Mouse (Mus musculus) embryonic facial prominence, embryonic 11.5 days (tissue): ENCODE data around the gene Olfr1513. TPM values are rescaled to one million over a fixed set of nuclear protein-coding genes. Genes with fewer than 3 reads are reported as not detected.

ENCODE experiments used
- ATAC-seq: fragments of 200-750 bp; cut with Nextera tagmentation; replicated peaks from 2 replicates; pipeline ENCODE4 v1.8.0; 2017; ENCODE audit warnings: low read depth; ENCODE audit not compliant: insufficient number of reproducible peaks, low FRiP score, low TSS enrichment
- DNase-seq: peaks from one replicate; pipeline ENCODE4 v3.0.0-alpha.2; 2015; ENCODE audit warnings: low spot score
- H3K27ac ChIP-seq: fragments of 300-500 bp; sonication (generic); replicated peaks from 2 replicates; pipeline ENCODE4 v1.5.1; 2014; ENCODE audit warnings: mild to moderate bottlenecking, low read depth, low read length, control low read depth
- H3K27me3 ChIP-seq: fragments of 300-500 bp; sonication (generic); 2 replicates; pipeline ENCODE4 v1.6.1; 2014; ENCODE audit warnings: mild to moderate bottlenecking, low read length, moderate library complexity, mixed read lengths; ENCODE audit not compliant: control insufficient read depth, insufficient read depth
- H3K36me3 ChIP-seq: fragments of 300-500 bp; sonication (generic); replicated peaks from 2 replicates; pipeline ENCODE4 v1.6.1; 2014; ENCODE audit warnings: low read depth, mild to moderate bottlenecking, low read length, moderate library complexity, mixed read lengths; ENCODE audit not compliant: control insufficient read depth, insufficient read depth
- H3K4me1 ChIP-seq: fragments of 300-500 bp; sonication (generic); 2 replicates; pipeline ENCODE4 v1.6.1; 2014; ENCODE audit warnings: low read length, mixed read lengths; ENCODE audit not compliant: control insufficient read depth, insufficient read depth
- H3K4me2 ChIP-seq: fragments of 300-500 bp; sonication (generic); 2 replicates; pipeline ENCODE4 v1.6.1; 2014; ENCODE audit warnings: low read depth, mild to moderate bottlenecking, control low read depth, low read length, moderate library complexity
- H3K4me3 ChIP-seq: fragments of 300-500 bp; sonication (generic); 2 replicates; pipeline ENCODE4 v1.5.1; 2014; ENCODE audit warnings: low read depth, low read length, control low read depth
- H3K9ac ChIP-seq: fragments of 300-500 bp; sonication (generic); replicated peaks from 2 replicates; pipeline ENCODE4 v1.6.1; 2014; ENCODE audit warnings: mild to moderate bottlenecking, control low read depth, low read length
- H3K9me3 ChIP-seq: fragments of 300-500 bp; sonication (generic); replicated peaks from 2 replicates; pipeline ENCODE4 v1.6.1; 2016; ENCODE audit warnings: mild to moderate bottlenecking, low read length, inconsistent platforms, mixed read lengths; ENCODE audit not compliant: control insufficient read depth
- WGBS: fragments of 180-500 bp; shearing (Covaris S2); extraction: QIAGEN DNeasy Blood & Tissue Kit; methylation state at CpG from one replicate; pipeline ENCODE4 v1.1.7; 2014; 5-methylcytosine and 5-hydroxymethylcytosine counted together
- polyA plus RNA-seq: library from polyadenylated mRNA; unstranded; fragments of >200 nt; fragmentation: Nextera tagmentation; extraction: Ambion mirVana; gene quantifications from 2 replicates; pipeline ENCODE4 v1.2.1, GENCODE M21; 2014

Gene Olfr1513
- polyA plus RNA-seq, 1 experiment from 2014 or later, result not detected

- Histone ChIP-seq H3K9me3 (no peaks in the 10 kb centered on the region), H3K36me3 (no peaks in the 10 kb centered on the region), H3K4me3 (no peak overlapping the region), H3K4me1 (no peaks in the 10 kb centered on the region), H3K27ac (no peak overlapping the region), H3K4me2 (no peak overlapping the region), H3K9ac (no peak overlapping the region), H3K27me3 (no peaks in the 10 kb centered on the region)
- WGBS, result 11% methylated on average over 4 of the region's 4 CpGs
- DNase-seq (peak; percentile 31), ATAC-seq (no peak)
These were observed 25.0 kb downstream of the Olfr1513 start for GRCm38 (mm10) chr14:52331069-52331750.

DNA sequence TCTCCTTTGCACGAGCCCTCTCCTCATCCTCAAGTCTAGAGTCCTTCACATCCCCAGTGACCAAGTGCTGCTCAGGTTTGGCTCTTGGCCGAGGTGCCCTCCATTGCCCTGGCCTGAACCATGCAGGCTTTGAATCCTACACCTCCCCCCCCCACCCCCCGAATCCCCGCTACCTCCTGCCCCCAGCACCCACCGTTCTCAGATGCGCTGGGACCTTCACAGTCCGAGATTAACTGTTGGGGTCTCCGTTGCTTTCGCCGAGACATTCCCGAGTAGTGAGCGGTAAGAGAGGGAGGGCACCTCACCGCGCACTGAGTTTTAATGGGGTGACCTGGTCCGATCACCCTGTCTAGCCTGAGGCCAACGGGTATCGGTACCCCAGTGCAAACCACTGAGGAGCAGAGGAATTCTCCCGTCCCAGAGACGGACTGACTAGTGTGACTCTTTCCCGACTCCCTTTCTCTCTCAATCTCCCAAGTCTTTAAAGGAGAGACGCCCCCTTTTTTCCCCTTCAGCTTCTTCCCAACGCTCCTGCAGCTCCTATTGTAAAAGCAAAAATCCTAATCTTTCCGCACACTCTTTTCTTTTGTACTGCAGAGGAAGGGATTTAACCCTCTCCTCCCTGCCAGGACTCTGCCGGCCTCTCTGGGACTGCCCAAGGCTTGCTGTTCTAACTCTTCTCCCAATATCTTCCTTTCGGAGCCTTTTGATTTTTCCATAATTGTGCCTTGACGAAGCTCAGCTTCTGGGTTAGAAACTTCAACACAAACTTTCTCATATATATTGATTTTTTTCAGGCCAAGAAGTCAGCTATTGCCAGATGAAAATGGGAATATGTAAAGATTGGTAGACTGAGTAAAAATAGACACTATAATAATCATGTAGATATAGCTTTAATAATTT, 28.0 kb downstream of the Olfr1513 start, which contains the start of gene Sall2:
TSS of gene Sall2 (minus strand) at position 853 of the 903 bp plus-strand sequence.
- Histone ChIP-seq H3K4me1 (no peaks in the 10 kb centered on the region), H3K4me3 (peak within 1 kb of the TSS; percentile 51), H3K4me2 (peak within 1 kb of the TSS; percentile 81), H3K27ac (peak within 1 kb of the TSS; percentile 61), H3K27me3 (no peaks in the 10 kb centered on the region), H3K9me3 (no peaks in the 10 kb centered on the region), H3K9ac (peak within 1 kb of the TSS; percentile 69), H3K36me3 (no peaks in the 10 kb centered on the region)
- ATAC-seq, result peak; percentile 79
- peak; percentile 52 for DNase-seq
- under 1% methylated on average over 26 of the region's 26 CpGs for WGBS

DNA sequence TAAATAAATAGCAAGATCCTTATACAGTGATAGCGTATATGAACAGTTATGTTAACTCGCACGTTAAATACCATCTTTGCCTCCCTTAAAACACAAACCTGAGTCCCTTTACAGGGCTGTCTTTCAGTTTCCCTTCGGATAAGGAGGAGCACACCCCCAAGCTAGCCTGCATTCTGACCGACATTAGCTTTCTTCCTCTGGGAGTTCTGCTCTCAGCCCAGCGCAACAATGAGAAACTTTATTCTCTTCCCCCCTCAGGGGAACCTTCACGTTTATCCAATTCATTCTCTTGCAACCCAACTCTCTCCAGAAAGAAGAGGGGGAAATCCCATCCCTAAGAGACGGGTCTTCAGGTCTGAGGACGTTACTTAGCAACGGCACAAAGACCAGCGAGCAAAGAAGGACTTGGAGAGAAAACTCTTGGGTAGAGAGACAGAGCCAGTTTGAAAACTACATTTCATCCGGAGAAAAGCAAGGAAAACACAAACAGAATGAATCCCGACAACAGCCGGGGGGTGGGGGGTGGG, 28.8 kb downstream of the Olfr1513 start:
- Histone ChIP-seq H3K4me1 (no peaks in the 10 kb centered on the region), H3K9me3 (no peaks in the 10 kb centered on the region), H3K4me3 (peak overlapping the region; percentile 51), H3K9ac (peak overlapping the region; percentile 69), H3K27ac (peak overlapping the region; percentile 61; the same call in 1 of the 2 replicates), H3K36me3 (no peaks in the 10 kb centered on the region), H3K4me2 (peak overlapping the region; percentile 81), H3K27me3 (no peaks in the 10 kb centered on the region)
- ATAC-seq (peak; percentile 50; the same call in 1 of the 2 replicates), DNase-seq (peak; percentile 64)
- WGBS, result under 1% methylated on average over 14 of the region's 14 CpGs

DNA sequence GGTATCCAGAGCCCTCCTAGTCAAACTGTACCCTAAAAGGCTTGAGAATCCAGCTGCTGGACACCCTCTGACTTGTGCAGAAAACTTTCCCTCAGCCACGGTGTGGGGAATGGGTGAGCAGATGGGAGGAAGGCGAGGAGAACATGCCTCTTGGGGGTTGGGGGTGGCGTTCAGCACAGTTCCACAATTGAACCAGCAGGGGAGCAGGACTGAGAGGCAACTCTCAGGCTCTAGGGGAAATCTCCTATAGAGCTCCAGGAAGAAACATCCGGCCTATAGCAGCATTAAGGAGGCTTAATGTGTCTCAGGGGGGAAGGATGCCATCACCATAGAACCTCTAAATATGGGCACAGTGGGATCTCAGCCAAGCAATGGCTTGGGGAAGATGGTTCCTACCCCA, 30.3 kb downstream of the Olfr1513 start:
- Histone ChIP-seq H3K27ac (no peak overlapping the region), H3K9me3 (no peaks in the 10 kb centered on the region)

DNA sequence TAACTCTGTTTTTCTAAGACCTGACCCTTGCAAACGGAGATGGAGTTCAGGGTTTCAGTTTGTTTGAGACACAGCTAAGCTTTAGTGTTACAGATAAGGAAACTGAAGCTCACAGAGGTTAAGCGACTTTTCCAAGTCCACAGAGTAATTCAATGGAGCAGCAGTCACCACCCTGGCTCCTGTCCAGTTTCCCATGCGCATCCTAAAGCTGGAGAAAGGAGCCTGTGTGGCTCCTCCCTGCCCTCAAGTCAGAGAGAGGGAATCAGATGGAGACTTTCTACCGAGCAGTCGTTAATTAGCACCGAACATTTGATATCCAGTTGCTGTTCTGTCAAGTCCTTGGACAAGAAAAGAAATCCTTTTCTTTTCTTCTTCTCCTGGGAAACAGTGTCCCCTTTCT, 36.8 kb downstream of the Olfr1513 start:
- Histone ChIP-seq H3K4me2 (no peak overlapping the region), H3K4me1 (peaks cover 6% of the 10 kb centered on the region; the same call in 1 of the 2 replicates), H3K27ac (no peak overlapping the region), H3K4me3 (no peak overlapping the region), H3K9me3 (no peaks in the 10 kb centered on the region), H3K36me3 (peaks cover 4% of the 10 kb centered on the region), H3K27me3 (no peaks in the 10 kb centered on the region), H3K9ac (no peak overlapping the region)
- WGBS, result 65% methylated on average over 6 of the region's 6 CpGs
- ATAC-seq (no peak), DNase-seq (no peak)

More for the DNA sequence above, 30.3 kb downstream of the Olfr1513 start:
- Histone ChIP-seq H3K27me3 (no peaks in the 10 kb centered on the region), H3K4me2 (peak overlapping the region; percentile 11; the same call in 1 of the 2 replicates), H3K4me3 (no peak overlapping the region), H3K36me3 (no peaks in the 10 kb centered on the region), H3K4me1 (no peaks in the 10 kb centered on the region), H3K9ac (no peak overlapping the region)
- ATAC-seq (0 out of 2 replicates have a peak, but pooled peaks have one; percentile 27), DNase-seq (peak; percentile 53)
- WGBS, result 7% methylated on average over 4 of the region's 4 CpGs

- peak overlapping the region; percentile 94 for H3K9ac ChIP-seq
- H3K27me3 ChIP-seq, result no peaks in the 10 kb centered on the region
- peaks cover 9% of the 10 kb centered on the region for H3K4me1 ChIP-seq
- H3K36me3 ChIP-seq, result peaks cover 27% of the 10 kb centered on the region
- ATAC-seq (peak; percentile 80), DNase-seq (peak; percentile 72)
- peak overlapping the region; percentile 80 for H3K4me3 ChIP-seq
- no peaks in the 10 kb centered on the region for H3K9me3 ChIP-seq
- peak overlapping the region; percentile 87 for H3K4me2 ChIP-seq
- WGBS, result 5% methylated on average over 16 of the region's 16 CpGs
- H3K27ac ChIP-seq, result peak overlapping the region; percentile 89
These were observed 39.6 kb downstream of the Olfr1513 start for GRCm38 (mm10) chr14:52316441-52317225.

GRCm38 (mm10) chr14:52315792-52316440, 40.3 kb downstream of the Olfr1513 start:
- Histone ChIP-seq H3K4me1 (peaks cover 9% of the 10 kb centered on the region), H3K9ac (peak overlapping the region; percentile 94)

More at GRCm38 (mm10) chr14:52315792-52316440, 40.3 kb downstream of the Olfr1513 start:
- H3K4me3 ChIP-seq, result peak overlapping the region; percentile 80
- H3K4me2 ChIP-seq, result peak overlapping the region; percentile 87
- no peaks in the 10 kb centered on the region for H3K27me3 ChIP-seq
- DNase-seq (peak; percentile 87), ATAC-seq (peak; percentile 86)
- H3K36me3 ChIP-seq, result peaks cover 27% of the 10 kb centered on the region
- no peaks in the 10 kb centered on the region for H3K9me3 ChIP-seq
- 0% methylated on average over 29 of the region's 41 CpGs for WGBS
- peak overlapping the region; percentile 89 for H3K27ac ChIP-seq
